Mouse (Mus musculus) ovary, postnatal 10 days (tissue): ENCODE measurements around the gene Fam222b.
A peak's percentile ranks its signal among the peaks of the same experiment; 100 is the strongest.
"Not testable (repeated sequence)": the region's sequence is repeated elsewhere in the genome, so short reads cannot be mapped to it uniquely, and the experiment has no call there.

ENCODE experiments used
- DNase-seq: peaks from one replicate; pipeline ENCODE4 v3.0.0; 2022; ENCODE audit warnings: low spot score

Gene Fam222b

DNA sequence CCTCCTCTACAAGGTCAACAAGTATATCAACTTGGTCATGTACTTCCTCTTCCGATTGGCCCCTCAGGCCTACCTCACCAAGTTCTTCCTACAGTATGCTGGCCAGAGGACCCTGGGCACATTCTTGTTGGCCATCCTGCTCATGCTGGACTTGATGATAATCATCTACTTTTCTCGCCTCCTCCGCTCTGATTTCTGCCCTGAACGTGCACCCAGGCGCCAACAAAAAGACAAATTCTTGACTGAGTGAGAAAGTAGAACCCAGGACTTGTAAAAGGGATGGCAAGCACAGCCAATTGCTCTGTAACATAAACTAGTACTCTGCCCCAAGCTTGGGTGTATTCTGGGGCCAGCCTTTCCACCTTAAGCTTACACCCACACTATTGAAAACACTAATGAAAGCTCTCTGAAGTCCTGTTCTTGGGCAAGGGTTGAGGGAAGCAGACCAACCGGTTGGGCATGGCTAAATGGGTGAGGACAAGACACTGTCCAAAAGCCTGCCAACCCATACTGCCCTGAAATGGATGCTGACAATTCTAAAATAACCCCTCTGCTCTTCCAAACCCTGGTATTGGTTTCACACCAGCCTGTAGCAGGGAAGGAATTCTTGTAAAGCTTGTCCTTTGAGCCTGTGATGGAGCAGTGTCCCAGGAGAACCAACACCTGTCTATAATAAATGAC lies 85.8 kb downstream of the Fam222b start:
- no peak for DNase-seq

DNA sequence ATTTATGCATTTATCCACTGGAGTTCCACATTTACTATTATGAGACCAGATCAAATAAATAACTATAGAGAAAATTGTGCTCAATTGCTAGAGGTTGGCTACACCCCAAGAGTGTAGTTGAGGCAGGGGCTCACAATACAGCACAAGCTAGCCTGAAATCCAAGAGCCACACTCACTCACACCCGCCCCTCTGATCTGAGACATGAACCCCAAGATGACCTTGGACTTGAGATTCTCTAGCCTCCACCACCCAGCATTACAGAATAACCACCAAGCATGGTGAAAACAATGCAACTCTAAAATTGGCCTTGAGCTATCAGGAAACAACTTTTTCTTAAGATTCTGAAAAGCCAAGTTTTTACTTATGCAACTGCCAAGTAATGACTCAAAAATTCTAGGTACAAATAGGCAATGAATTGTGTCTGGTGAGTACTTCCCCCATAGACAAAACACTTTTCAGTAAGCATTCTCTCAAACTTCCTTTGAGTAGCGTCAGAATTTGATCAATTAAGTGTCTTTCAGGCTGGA lies 87.4 kb downstream of the Fam222b start:
- DNase-seq: no peak

DNA sequence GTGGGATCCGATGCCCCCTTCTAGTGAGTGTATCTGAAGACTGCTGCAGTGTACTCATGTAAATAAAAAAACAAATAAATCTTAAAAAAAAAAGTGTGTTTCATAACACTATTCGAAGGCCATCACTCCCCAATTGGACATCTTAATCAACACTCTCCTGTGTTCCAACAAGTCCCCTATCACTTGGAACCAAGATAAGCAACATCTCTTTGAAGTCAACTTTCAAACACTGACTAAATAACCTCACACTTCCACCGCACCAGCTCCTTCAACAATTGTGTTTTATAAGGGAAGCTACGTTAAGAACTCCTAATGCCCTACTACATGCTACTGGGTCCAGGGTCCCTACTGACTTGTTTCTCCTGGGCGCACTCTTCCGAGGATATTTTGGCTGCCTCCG lies 88.0 kb downstream of the Fam222b start:
- DNase-seq: no peak

- DNase-seq: peak; percentile 81
These were observed 88.7 kb downstream of the Fam222b start, which contains the start of gene Rpl23a for GRCm38 (mm10) chr11:78182961-78183844. Gene Rpl23a (minus strand): TSS chr11:78183584.

GRCm38 (mm10) chr11:78183884-78184514 lies 89.5 kb downstream of the Fam222b start:
- no peak for DNase-seq

DNA sequence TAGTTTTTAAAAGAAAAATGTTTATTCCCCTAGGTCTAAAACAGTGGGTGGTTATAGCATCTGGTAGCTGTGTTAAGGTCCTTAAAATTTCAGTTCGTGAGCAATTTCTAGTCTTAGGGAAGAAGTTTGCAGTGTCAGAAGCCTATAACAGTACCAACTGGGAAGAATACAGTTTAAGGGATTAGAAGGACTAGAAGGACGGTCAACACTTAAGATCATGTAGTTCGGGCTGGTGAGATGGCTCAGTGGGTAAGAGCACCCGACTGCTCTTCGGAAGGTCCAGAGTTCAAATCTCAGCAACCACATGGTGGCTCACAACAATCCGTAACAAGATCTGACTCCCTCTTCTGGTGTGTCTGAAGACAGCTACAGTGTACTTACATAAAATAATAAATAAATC lies 90.2 kb downstream of the Fam222b start:
- not testable (repeated sequence) for DNase-seq

GRCm38 (mm10) chr11:78188331-78189233 lies 94.1 kb downstream of the Fam222b start, which contains the start of gene Rab34:
Gene Rab34 (plus strand): TSS chr11:78188430.
- peak; percentile 82 for DNase-seq

DNA sequence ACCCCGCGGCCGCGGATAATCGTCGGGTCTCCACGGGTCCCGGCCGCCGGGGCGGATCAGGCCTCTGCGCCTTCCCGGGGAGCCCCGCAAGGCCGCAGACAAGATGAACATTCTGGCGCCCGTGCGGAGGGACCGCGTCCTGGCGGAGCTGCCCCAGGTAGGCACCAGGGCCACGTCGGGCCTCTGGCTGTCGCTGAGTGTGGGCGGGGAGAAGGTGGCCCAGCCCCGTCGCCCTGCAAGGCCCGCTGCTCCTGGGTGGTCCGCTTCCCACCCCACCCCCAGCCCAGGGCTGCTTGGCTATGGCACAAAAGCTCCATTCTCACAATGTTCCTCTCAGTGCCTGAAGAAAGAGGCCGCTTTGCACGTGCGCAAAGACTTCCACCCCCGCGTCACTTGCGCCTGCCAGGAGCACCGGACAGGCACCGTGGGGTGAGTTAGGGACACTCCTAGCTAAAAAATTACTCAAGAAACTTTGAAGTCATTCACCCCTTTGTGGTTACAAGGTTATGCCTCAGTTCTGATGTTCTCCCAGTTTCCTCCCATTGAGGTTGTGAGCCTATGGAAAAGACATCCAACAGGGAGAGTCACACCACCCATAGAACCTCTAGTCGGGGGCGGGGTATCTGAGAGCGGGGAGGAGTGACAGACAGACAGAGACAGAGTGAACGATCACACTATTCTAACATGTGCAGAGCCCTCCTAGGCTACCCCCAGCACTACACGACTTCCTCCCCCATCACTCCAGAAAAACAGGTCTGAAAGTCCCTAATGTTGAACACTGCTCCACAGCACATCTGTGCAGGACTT lies 95.0 kb downstream of the Fam222b start:
- DNase-seq: peak; percentile 72

GRCm38 (mm10) chr11:78190041-78190440 lies 95.6 kb downstream of the Fam222b start:
- no peak for DNase-seq

- no peak for DNase-seq
These were observed 98.7 kb downstream of the Fam222b start, which contains the start of gene Proca1 for GRCm38 (mm10) chr11:78193113-78193512. Gene Proca1 (plus strand): TSS chr11:78193392.

DNA sequence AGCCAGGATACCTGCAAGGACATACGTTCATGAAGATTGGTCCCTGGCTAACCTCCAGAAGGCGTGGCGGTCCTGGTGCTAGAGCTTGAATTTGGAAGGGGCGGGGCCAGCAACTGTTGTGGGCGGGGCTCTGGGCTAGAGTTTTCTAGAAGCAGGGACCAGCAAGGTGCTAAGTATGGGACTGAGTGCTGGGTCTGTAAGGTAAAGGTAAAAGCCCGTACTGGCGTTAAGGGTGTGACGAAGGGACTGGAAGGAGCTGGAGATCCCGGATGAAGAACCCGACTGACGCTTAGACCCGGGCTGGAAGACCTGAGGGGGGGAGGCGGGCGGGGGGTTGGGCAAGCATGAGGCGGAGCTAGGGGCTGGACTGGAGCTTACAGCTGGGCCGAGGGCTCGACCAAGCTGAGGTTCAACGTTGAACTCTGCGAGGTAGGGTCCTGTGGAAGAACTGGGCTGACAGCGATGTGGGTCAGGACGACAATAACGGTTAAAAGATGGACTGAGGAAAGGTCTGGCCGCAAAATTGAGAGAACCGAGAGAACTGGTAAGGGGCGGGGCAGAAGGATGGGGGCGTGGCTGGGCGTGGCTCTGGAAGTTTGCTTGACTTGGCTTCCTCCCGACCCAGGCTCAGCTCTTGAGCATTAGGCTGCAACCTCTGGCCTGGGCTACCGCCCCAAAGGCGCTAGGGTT lies 100.1 kb downstream of the Fam222b start:
- peak; percentile 42 for DNase-seq

GRCm38 (mm10) chr11:78195101-78195863 lies 100.8 kb downstream of the Fam222b start:
- no peak for DNase-seq

- no peak for DNase-seq
These were observed 107.9 kb downstream of the Fam222b start for GRCm38 (mm10) chr11:78202372-78202771.

GRCm38 (mm10) chr11:78204287-78204686 lies 109.8 kb downstream of the Fam222b start:
- DNase-seq: no peak

DNA sequence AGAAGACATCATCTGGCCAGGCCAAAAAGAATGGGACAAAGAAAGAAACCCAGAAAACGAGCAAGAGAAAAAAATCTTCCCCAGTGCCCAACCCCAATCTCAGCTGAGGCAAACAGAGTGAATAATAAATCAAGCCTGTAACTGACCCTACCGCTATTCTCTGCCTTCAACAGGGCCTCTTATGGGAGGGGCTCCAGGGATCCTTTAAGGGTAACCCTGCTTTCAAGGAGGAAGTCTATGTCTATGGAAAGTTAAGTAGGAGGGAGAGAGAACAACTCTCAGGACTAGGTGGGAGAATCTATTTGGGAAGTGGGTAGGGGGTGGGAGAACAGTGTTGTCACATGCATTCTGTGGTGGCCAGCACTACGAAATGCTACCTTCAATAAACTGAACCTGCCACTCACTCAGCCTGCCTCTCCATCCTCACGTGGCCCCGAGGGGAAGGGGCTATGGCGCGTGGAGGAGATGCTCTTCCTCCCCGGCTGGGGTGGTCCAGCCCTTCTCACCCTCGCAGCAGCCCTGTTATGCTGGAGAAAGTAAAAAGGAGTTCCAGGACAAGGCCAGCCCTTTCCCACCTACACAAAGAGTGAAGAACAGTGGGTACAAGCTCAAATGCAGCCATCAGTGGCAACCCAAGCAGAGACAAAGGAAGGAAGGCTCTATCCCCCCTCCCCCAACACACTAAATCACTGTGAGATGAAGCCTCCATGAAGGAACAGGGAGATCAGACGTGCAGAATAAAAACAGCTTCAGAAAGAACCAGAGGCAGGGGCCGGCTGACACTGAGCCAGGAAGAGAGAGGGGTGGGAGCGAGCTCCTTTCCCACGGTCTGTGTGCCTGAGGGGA lies 111.1 kb downstream of the Fam222b start:
- no peak for DNase-seq
